Mouse (Mus musculus) adrenal gland, postnatal 25 days (tissue): ENCODE data around the gene Nxn. TPM values are rescaled to one million over a fixed set of nuclear protein-coding genes. Genes with fewer than 3 reads are reported as not detected.
A peak's percentile ranks its signal among the peaks of the same experiment; 100 is the strongest.

Source experiments
- DNase-seq: peaks from one replicate; pipeline ENCODE4 v3.0.0; 2021; ENCODE audit warnings: mixed read lengths
- long read RNA-seq: library from polyadenylated mRNA; stranded (forward); transcript quantifications from one replicate; pipeline ENCODE4 v2.0.0, GENCODE M21; 2021
- total RNA-seq: library from RNA; stranded (reverse); gene quantifications from 2 replicates; pipeline ENCODE4 v1.2.3, GENCODE M21; 2021

The Nxn gene
- 23.8 and 29.5 TPM in 2 replicates for total RNA-seq
- long read RNA-seq, transcript Nxn-201 (8 exons, 2,755 nt), result major isoform, 36 of 46 reads
- long read RNA-seq, partial matches to known transcripts, result 2 of 46 reads
- long read RNA-seq, other reads (novel, unspliced or antisense), result 8 of 46 reads

DNA sequence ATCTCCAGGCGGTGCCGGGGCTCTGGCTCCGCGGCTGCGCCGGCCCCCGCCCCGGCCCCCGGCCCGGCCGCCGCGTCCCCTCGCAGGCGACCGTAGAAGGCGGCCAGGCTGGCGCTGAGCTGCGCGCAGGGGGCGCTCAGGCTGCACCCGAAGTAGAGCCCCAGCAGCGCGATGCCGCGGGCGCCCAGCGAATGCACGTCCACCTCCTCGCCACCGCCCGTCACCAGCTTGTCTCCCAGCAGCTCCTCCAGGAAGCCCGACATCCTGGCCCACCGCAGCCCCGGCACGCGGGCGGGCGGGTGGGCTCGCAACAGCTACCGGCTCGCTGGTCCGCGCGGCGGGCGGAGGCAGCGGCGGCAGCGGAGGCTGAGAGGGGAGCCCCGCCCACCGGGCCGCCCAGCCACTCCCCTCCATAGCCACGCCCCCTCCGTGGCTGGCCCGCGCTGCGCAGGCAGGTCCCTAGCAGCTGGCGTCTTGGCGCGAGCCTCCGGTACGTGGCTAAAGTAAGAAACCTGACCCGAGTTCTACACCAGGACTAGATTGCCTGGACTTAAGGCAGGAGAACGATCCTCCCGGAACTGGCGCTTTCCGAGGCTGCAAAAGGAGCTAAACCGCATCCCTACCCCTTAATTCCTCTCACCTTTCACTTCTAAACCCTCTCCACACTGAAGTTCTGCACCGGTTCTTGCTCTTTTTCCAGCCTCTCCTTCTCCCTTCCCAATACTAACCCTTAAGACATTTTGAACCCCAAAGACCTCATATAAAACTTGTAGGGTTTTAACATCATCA, at the start of gene Nxn:
Gene Nxn (minus strand): TSS at position 343 of the 789 bp plus-strand sequence.
- DNase-seq, result peak; percentile 95

GRCm38 (mm10) chr11:76446251-76446650, 47.3 kb upstream of the Nxn start:
- no peak for DNase-seq

DNA sequence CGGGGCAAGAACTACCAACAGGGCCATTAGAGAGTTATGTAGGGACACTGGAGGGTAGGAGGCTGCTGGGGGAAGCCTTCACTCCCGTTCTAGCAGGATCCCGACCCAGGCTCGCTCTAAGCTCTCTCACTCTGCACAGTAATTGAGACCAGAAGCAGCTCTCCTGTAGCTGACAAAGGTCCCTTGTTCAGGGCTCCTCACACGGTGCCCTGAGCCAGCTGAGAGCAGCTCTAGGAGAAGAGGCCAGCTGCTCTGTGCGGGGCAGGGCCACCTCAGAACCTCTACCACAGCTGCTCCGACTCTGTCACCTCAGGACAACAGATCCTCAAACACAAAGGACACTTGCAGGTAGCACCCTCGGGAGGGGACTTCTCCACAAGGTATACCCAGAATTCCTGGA, 46.5 kb upstream of the Nxn start:
- DNase-seq, result no peak

DNA sequence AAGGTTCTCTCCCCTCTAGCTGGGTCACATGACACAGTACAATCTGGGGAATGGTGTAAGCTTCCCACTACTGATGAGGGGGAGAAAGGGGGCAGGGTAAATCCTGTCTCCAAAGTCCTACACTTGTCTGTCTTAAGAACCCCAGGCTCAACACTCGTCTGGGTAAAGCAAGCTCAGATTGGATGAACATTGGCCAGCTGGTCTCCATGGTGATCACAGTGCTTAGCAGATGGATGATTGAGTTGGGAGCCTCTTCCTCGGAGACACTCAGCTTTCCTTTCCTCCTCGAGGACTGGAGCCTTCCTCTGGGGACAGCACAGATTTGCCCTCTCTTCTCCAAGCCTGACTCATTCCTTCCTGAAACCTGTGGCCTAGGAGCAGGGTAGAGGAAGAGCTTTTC, 40.7 kb upstream of the Nxn start:
- no peak for DNase-seq

DNA sequence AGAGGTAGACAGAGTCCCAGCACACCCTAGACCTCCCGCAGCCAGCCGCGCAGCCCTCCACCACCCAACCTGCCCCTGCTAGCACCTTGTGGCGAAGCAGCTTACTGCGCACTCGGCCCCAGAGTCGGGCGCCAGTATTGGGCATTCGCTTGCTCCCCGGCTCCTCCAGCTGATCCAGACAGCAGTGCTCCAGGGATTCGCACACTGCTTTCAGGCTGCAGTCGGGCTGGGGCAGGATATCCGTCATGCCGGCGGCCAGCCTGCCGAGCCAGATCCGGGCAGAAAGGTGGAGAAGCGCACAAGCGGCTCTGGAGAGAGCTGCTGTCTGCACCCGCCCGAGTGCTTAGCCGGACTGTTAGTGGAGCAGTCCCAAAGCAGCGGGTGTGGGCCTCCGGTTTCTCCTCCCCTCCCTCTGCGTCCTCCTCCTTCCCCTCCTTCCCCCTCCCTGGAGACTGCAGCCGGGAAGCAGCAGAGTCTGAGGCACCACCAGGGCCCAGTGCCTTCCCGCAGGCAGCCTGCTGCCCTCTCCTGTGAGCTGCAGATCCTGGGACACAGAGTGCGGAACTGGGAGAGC, 38.0 kb upstream of the Nxn start:
- DNase-seq, result peak; percentile 54

- no peak for DNase-seq
Measured at GRCm38 (mm10) chr11:76436009-76436408, 37.1 kb upstream of the Nxn start.

- DNase-seq, result no peak
Measured at GRCm38 (mm10) chr11:76429966-76430631, 31.2 kb upstream of the Nxn start.

- no peak for DNase-seq
Measured at GRCm38 (mm10) chr11:76429556-76429955, 30.6 kb upstream of the Nxn start.

- no peak for DNase-seq
Measured at GRCm38 (mm10) chr11:76429046-76429445, 30.1 kb upstream of the Nxn start.

- DNase-seq, result no peak
Measured at GRCm38 (mm10) chr11:76427781-76428180, 28.8 kb upstream of the Nxn start.

DNA sequence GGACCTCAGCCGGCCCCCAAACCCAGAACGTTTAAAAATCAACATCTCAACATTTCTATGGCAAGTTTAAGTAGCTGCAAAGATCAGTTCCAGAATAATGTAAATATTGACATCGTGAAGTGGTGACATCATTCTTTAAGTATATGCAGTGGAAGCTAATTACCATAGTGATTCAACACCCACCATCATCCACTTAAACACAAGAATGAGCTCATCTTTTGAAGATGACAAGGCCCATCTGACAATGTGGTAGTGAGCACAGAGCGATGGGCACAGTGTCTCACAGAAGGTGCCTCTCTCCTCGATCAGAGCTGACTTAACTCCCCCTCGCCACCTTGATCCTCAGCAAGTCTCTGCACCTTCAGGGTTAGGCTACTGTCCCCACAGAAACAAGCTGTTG, 26.8 kb upstream of the Nxn start:
- DNase-seq, result no peak

GRCm38 (mm10) chr11:76420896-76421295, 22.0 kb upstream of the Nxn start:
- no peak for DNase-seq

DNA sequence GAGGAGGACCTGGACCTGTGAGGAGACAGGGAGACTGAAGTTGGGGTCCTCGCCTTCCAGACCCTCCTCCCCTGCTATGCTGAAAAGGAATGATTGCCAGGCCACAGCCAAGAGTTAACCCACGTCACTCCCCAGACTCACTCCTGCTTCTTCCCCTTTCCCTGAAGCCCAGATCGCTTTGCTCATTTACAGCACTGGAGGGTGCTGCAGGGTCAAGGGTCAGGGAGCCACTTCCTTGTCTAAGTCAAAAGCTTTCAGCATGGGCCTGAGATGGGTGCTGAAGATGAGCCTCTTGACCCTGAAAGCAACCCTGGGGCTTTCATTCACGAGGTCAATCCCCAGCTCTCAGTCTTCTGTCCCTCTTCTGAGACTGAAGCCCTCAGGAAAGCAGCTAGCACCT, 20.2 kb upstream of the Nxn start:
- no peak for DNase-seq

- DNase-seq, result peak; percentile 75
Measured at GRCm38 (mm10) chr11:76418423-76418822, 19.5 kb upstream of the Nxn start.

DNA sequence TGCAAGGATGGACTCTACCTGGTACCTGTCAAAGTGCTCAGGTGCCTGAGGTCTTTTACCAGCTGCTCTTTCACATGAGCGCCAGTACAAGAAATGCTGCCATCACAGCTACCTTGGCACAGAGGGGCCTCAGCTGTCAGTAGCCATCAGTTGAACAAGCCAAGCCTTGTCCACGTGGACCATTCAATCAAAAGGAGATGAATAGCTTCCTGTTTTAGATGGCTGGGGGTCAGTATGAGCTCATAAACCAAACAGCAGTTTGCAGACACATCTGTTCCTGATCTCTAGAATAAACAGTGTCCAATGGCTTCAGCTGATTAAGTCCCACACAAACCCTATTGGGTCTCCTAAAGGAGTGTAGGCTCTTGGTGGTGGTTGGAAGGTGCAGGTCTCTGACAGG, 17.0 kb upstream of the Nxn start:
- no peak for DNase-seq

DNA sequence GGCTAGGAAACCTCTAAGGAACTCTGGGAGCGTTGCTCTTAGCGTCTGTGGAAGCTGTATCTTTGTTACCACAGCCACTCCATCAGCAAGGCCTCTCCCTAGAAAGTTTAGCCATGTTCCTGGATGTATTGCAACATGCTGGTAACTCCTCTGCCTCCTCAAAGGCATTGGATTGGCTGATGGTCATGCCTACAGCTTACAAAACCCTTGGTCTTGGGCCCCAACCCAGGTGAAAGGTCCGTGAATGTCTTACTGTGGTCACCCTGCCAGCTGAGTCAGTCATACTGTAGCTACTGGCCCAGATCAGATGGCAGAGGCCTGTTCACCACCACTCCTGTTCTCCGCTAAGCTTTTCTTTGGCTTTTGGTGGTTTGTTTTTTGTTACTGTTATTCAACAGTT, 16.1 kb upstream of the Nxn start:
- DNase-seq, result peak; percentile 29

DNA sequence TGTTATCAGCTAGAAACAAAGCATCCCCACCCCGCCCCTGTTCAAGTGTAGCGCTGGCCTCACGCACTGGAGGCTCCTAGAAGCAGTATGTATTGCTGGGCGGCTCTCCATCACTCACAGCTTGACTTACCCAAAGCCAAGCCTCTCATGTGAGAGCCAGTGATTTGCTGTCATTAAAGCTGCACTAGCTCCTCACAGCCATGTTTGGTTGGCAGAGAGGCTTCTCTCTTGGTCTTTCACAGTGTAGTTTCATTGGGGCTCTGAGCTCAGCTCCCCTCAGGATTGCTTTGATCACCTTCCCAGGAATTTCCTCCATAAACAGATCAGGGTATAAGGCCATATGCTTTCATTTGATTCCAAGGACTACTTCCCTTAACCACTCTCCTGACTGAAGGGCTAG, 14.3 kb upstream of the Nxn start:
- no peak for DNase-seq

DNA sequence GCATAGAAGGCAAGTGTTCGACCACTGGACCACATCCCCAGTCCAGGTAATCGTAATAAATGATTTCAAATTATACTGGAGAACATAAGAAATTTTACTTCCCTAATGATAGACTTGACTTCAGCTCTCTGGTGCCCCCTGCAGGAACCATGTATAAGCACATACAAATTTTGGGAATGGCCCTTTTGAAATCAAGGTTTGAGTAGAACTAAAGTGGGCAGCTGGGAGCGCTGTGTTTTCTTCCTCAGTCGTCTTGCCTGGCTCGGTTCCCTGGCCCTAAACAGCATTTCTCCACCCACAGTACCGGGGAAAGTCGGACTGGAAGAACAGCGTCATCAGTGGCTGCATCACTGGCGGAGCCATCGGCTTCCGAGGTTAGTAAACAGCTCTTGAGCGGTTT, 11.9 kb upstream of the Nxn start:
- DNase-seq, result peak; percentile 55

DNA sequence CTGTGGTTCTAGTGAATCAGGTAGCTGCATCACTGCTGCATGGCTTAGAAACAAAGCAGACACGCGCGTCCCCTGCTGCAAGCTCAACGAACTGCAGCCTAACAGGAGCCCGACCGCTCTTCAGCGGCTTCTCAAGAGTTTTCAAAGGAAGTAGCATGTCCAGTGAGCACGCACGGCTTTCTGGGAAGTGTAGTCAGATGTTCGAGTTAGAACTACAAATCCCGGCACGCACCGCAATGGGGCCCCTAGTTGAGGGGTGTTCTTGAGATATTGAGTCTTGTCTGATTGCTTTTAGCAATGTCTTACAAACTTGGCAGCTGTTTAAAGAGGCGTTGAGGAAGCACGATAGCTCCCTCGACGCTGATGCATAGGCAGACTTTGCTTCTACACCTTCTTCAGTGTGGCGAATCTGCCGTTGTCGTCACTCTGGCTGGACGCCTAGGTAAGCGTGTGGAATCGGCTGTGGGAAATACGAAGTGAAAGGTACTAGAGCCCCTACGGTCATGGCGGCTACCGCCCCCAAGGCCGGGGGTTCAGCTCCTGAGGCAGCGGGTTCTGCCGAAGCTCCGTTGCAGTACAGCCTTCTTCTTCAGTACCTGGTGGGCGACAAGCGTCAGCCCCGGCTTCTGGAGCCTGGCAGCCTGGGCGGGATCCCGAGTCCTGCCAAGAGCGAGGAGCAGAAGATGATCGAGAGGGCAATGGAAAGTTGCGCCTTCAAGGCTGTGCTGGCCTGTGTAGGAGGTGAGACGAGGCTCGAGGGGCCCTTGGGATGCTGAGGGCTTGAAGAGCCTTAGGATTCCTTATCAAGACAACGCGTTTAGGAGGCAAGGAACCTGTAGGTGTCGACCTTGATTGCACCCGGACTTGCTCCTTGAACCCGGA, 8.0 kb upstream of the Nxn start, which contains the start of gene Timm22:
Gene Timm22 (plus strand): TSS at position 251 of the 882 bp plus-strand sequence.
- DNase-seq, result peak; percentile 92

- no peak for DNase-seq
Measured at GRCm38 (mm10) chr11:76405626-76406264, 6.8 kb upstream of the Nxn start.

DNA sequence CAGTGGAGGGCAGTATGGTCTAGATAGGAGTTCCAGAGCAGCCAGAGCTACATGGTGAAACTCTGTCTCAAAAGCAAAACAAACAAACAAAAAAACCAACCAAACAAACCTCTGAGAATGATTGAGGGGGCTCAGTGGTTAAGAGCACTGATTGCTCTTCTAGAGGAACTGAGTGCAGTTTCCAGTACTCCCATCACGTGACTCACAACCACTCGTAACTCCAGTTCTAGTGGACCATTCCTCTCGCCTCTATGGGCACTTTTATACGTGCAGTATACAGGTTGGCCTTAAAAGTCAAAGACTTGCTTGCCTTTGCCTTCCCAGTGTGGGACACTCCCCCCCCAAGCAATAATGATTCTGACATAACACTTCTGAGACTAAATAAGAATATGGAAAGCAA, 6.2 kb upstream of the Nxn start:
- DNase-seq, result no peak

GRCm38 (mm10) chr11:76401398-76401797, 2.5 kb upstream of the Nxn start:
- DNase-seq, result no peak
